Mouse (Mus musculus): ENCODE data around the gene Asap2. TPM values are rescaled to one million over a fixed set of nuclear protein-coding genes. Genes with fewer than 3 reads are reported as not detected.
A peak's percentile ranks its signal among the peaks of the same experiment; 100 is the strongest.

The Asap2 gene
- polyA plus RNA-seq, 2 experiments from 2014 or later, result 1.1 to 1.6 TPM

- peak; percentile 2 for ATAC-seq
Measured at GRCm38 (mm10) chr12:21167741-21168140, 177.5 kb downstream of the Asap2 start.

- ATAC-seq, result no peak
Measured at GRCm38 (mm10) chr12:21168149-21168548, 177.9 kb downstream of the Asap2 start.

GRCm38 (mm10) chr12:21171776-21172490, 181.7 kb downstream of the Asap2 start:
- no peak for ATAC-seq

- ATAC-seq, result peak; percentile 92
Measured at GRCm38 (mm10) chr12:21173847-21174412, 183.7 kb downstream of the Asap2 start.

- no peak for ATAC-seq
Measured at GRCm38 (mm10) chr12:21176399-21176798, 186.1 kb downstream of the Asap2 start.

GRCm38 (mm10) chr12:21177123-21177698, 187.0 kb downstream of the Asap2 start:
- no peak for ATAC-seq

GRCm38 (mm10) chr12:21180091-21180490, 189.8 kb downstream of the Asap2 start:
- no peak for ATAC-seq

- ATAC-seq, result no peak
Measured at GRCm38 (mm10) chr12:21182786-21183185, 192.5 kb downstream of the Asap2 start.

- no peak for ATAC-seq
Measured at GRCm38 (mm10) chr12:21183321-21183720, 193.1 kb downstream of the Asap2 start.

- no peak for ATAC-seq
Measured at GRCm38 (mm10) chr12:21186145-21186544, 195.9 kb downstream of the Asap2 start.

GRCm38 (mm10) chr12:21188880-21189279, 198.6 kb downstream of the Asap2 start:
- no peak for ATAC-seq

GRCm38 (mm10) chr12:21191546-21191945, 201.3 kb downstream of the Asap2 start:
- no peak for ATAC-seq

GRCm38 (mm10) chr12:21195497-21195896, 205.2 kb downstream of the Asap2 start:
- ATAC-seq, result no peak

- ATAC-seq, result no peak
Measured at GRCm38 (mm10) chr12:21196420-21196819, 206.2 kb downstream of the Asap2 start.

GRCm38 (mm10) chr12:21200613-21201012, 210.4 kb downstream of the Asap2 start:
- ATAC-seq, result no peak

GRCm38 (mm10) chr12:21201485-21202269, 211.4 kb downstream of the Asap2 start:
- no peak for ATAC-seq

- ATAC-seq, result no peak
Measured at GRCm38 (mm10) chr12:21204701-21205312, 214.5 kb downstream of the Asap2 start.

GRCm38 (mm10) chr12:21205799-21206198, 215.5 kb downstream of the Asap2 start:
- no peak for ATAC-seq

- no peak for ATAC-seq
Measured at GRCm38 (mm10) chr12:21207422-21207821, 217.2 kb downstream of the Asap2 start.

GRCm38 (mm10) chr12:21208172-21208795, 218.0 kb downstream of the Asap2 start:
- ATAC-seq, result no peak

- ATAC-seq, result no peak
Measured at GRCm38 (mm10) chr12:21209273-21209672, 219.0 kb downstream of the Asap2 start.

- no peak for ATAC-seq
Measured at GRCm38 (mm10) chr12:21212876-21213275, 222.6 kb downstream of the Asap2 start.
